Mouse (Mus musculus): Measurements from ENCODE around the gene Slc38a8. TPM values are rescaled to one million over a fixed set of nuclear protein-coding genes. Genes with fewer than 3 reads are reported as not detected.

Gene Slc38a8
- polyA plus RNA-seq, 1 experiment = not detected

GRCm38 (mm10) chr8:119437506-119437905 is 64.0 kb downstream of the Slc38a8 start:
- no peaks in the 10 kb centered on the region for H3K27me3 ChIP-seq (ENCODE audit: control insufficient read depth)
- peaks cover 9% of the 10 kb centered on the region for H3K4me1 ChIP-seq (ENCODE audit: control insufficient read depth)
- peaks cover 9% of the 10 kb centered on the region; the same call in 1 of the 2 replicates for H3K36me3 ChIP-seq (ENCODE audit: control insufficient read depth)
- H3K9me3 ChIP-seq (ENCODE audit: control insufficient read depth, low read length) = no peaks in the 10 kb centered on the region
- no peak for TF ChIP-seq TAL1 (IDR thresholded peaks at IDR 0.05; ENCODE audit: low read length)
- H3K4me3 ChIP-seq (replicated peaks) = peak overlapping the region; percentile 57

DNA sequence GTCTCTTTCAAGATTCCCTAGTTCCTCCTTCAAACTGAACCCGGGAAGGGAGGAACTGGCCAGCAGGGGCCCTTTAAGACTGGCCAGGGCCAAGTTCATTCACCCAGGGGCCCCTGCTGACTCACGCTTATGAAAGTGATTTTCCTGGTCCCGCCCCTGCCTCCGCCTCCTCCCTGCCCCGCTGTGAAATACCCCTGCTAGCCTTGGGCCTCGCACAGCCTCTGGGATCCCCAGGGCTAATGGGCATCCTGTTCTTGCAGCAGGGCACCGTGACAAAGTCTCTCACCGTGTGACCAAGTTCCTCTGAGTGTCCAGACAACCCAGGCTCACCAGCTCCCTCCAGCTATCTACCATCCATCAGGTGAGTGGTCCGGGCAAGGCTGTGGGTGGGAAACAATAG is 64.6 kb downstream of the Slc38a8 start:
- Histone ChIP-seq H3K9me3 (ENCODE audit: control insufficient read depth, low read length) (no peaks in the 10 kb centered on the region), H3K4me1 (ENCODE audit: control insufficient read depth) (peaks cover 9% of the 10 kb centered on the region), H3K4me3 (replicated peaks) (peak overlapping the region; percentile 57), H3K27me3 (ENCODE audit: control insufficient read depth) (no peaks in the 10 kb centered on the region), H3K36me3 (ENCODE audit: control insufficient read depth) (peaks cover 3% of the 10 kb centered on the region; the same call in 1 of the 2 replicates)
- TF ChIP-seq TAL1 (IDR thresholded peaks at IDR 0.05; ENCODE audit: low read length) (no peak), GATA1 (IDR thresholded peaks at IDR 0.05; ENCODE audit: low read length) (no peak)

GRCm38 (mm10) chr8:119436331-119436730 is 65.2 kb downstream of the Slc38a8 start:
- H3K27me3 ChIP-seq (ENCODE audit: control insufficient read depth) = no peaks in the 10 kb centered on the region
- H3K36me3 ChIP-seq (ENCODE audit: control insufficient read depth) = no peaks in the 10 kb centered on the region; the same call in 1 of the 2 replicates
- H3K9me3 ChIP-seq (ENCODE audit: control insufficient read depth, low read length) = no peaks in the 10 kb centered on the region
- TF ChIP-seq TAL1 (IDR thresholded peaks at IDR 0.05; ENCODE audit: low read length) (no peak), GATA1 (IDR thresholded peaks at IDR 0.05; ENCODE audit: low read length) (no peak)
- peaks cover 9% of the 10 kb centered on the region for H3K4me1 ChIP-seq (ENCODE audit: control insufficient read depth)
- no peak overlapping the region for H3K4me3 ChIP-seq (replicated peaks)

DNA sequence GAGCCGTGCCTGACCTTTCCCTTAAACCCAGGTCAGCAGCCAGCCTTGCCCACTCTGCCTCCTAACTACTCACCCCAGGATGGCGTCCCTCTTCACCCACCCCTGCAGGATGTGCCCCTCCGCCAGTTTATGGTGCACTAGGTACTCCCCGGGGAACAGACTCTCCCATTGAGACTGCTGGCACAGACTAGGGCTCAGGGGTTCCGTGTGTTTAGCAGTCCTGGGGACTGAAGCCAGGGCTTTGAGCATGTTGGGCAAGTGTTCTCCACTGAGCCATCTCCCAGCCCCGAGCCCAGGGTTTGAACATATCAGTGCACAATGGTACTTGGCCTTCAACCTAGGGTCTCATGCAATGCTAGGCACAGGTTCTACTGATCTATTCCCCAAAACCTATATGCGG is 66.0 kb downstream of the Slc38a8 start:
- no peaks in the 10 kb centered on the region for H3K36me3 ChIP-seq (ENCODE audit: control insufficient read depth)
- no peak for TF ChIP-seq TAL1 (IDR thresholded peaks at IDR 0.05; ENCODE audit: low read length)
- H3K4me3 ChIP-seq (replicated peaks) = no peak overlapping the region
- no peaks in the 10 kb centered on the region for H3K27me3 ChIP-seq (ENCODE audit: control insufficient read depth)
- no peaks in the 10 kb centered on the region for H3K9me3 ChIP-seq (ENCODE audit: control insufficient read depth, low read length)
- H3K4me1 ChIP-seq (ENCODE audit: control insufficient read depth) = peaks cover 9% of the 10 kb centered on the region

- Histone ChIP-seq H3K4me3 (replicated peaks) (no peak overlapping the region), H3K36me3 (ENCODE audit: control insufficient read depth) (no peaks in the 10 kb centered on the region), H3K27me3 (ENCODE audit: control insufficient read depth) (no peaks in the 10 kb centered on the region), H3K4me1 (ENCODE audit: control insufficient read depth) (peaks cover 9% of the 10 kb centered on the region), H3K9me3 (ENCODE audit: control insufficient read depth, low read length) (no peaks in the 10 kb centered on the region)
- TF ChIP-seq TAL1 (IDR thresholded peaks at IDR 0.05; ENCODE audit: low read length) = no peak
- TF ChIP-seq GATA1 (IDR thresholded peaks at IDR 0.05; ENCODE audit: low read length) = no peak
Measured at GRCm38 (mm10) chr8:119434569-119434968, 66.9 kb downstream of the Slc38a8 start.

GRCm38 (mm10) chr8:119433582-119434174 is 67.8 kb downstream of the Slc38a8 start, which contains the start of gene Osgin1:
Gene Osgin1 (plus strand): TSS chr8:119434124.
- no peaks in the 10 kb centered on the region for H3K27me3 ChIP-seq (ENCODE audit: control insufficient read depth)
- no peaks in the 10 kb centered on the region for H3K36me3 ChIP-seq (ENCODE audit: control insufficient read depth)
- TF ChIP-seq GATA1 (IDR thresholded peaks at IDR 0.05; ENCODE audit: low read length) (no peak), TAL1 (IDR thresholded peaks at IDR 0.05; ENCODE audit: low read length) (no peak)
- no peak within 1 kb of the TSS for H3K4me3 ChIP-seq (replicated peaks)
- H3K9me3 ChIP-seq (ENCODE audit: control insufficient read depth, low read length) = no peaks in the 10 kb centered on the region
- peaks cover 9% of the 10 kb centered on the region for H3K4me1 ChIP-seq (ENCODE audit: control insufficient read depth)

GRCm38 (mm10) chr8:119432372-119432771 is 69.1 kb downstream of the Slc38a8 start:
- no peak for TF ChIP-seq GATA1 (IDR thresholded peaks at IDR 0.05; ENCODE audit: low read length)
- no peak for TF ChIP-seq TAL1 (IDR thresholded peaks at IDR 0.05; ENCODE audit: low read length)
- no peak overlapping the region for H3K4me3 ChIP-seq (replicated peaks)
- peaks cover 9% of the 10 kb centered on the region for H3K4me1 ChIP-seq (ENCODE audit: control insufficient read depth)
- H3K9me3 ChIP-seq (ENCODE audit: control insufficient read depth, low read length) = no peaks in the 10 kb centered on the region
- no peaks in the 10 kb centered on the region for H3K36me3 ChIP-seq (ENCODE audit: control insufficient read depth)
- no peaks in the 10 kb centered on the region for H3K27me3 ChIP-seq (ENCODE audit: control insufficient read depth)

GRCm38 (mm10) chr8:119430690-119431089 is 70.8 kb downstream of the Slc38a8 start:
- no peaks in the 10 kb centered on the region for H3K27me3 ChIP-seq (ENCODE audit: control insufficient read depth)

DNA sequence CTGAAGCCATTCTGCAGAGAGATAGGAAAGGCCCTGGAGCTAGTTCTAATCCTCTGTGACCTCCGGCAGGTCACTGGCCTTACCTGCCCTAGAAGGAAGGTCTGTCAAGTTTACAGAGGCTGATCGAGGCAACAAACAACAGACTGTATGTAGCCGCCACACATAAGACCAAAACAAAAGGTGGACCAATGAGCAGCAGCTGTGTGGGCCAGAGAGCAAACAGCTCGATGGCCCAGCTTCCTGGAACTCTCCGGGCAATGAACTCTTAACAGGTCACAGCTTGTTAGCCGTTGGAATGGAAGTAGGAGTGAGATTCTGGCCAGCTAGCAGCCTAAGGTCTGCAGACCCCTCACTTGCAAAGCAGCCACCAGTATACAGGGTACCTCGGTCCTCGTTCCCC is 71.2 kb downstream of the Slc38a8 start:
- H3K9me3 ChIP-seq (ENCODE audit: control insufficient read depth, low read length) = no peaks in the 10 kb centered on the region
- TF ChIP-seq TAL1 (IDR thresholded peaks at IDR 0.05; ENCODE audit: low read length) (no peak), GATA1 (IDR thresholded peaks at IDR 0.05; ENCODE audit: low read length) (no peak)
- H3K36me3 ChIP-seq (ENCODE audit: control insufficient read depth) = no peaks in the 10 kb centered on the region
- H3K4me1 ChIP-seq (ENCODE audit: control insufficient read depth) = no peaks in the 10 kb centered on the region; the same call in 1 of the 2 replicates
- H3K27me3 ChIP-seq (ENCODE audit: control insufficient read depth) = no peaks in the 10 kb centered on the region
- H3K4me3 ChIP-seq (replicated peaks) = no peak overlapping the region

More at GRCm38 (mm10) chr8:119430690-119431089, 70.8 kb downstream of the Slc38a8 start:
- H3K4me3 ChIP-seq (replicated peaks) = no peak overlapping the region
- H3K36me3 ChIP-seq (ENCODE audit: control insufficient read depth) = no peaks in the 10 kb centered on the region
- H3K4me1 ChIP-seq (ENCODE audit: control insufficient read depth) = no peaks in the 10 kb centered on the region; the same call in 1 of the 2 replicates
- no peak for TF ChIP-seq GATA1 (IDR thresholded peaks at IDR 0.05; ENCODE audit: low read length)
- TF ChIP-seq TAL1 (IDR thresholded peaks at IDR 0.05; ENCODE audit: low read length) = no peak
- no peaks in the 10 kb centered on the region for H3K9me3 ChIP-seq (ENCODE audit: control insufficient read depth, low read length)

Other genes starting within 250 kb of the Slc38a8 start
- 1.7 and 1.9 TPM in 2 replicates for gene Hsbp1, start 157.2 kb downstream of the Slc38a8 start, polyA plus RNA-seq (2012)
- 0.28 and 0.34 TPM in 2 replicates for gene Mlycd, start 106.8 kb downstream of the Slc38a8 start, polyA plus RNA-seq (2012)
- gene Osgin1, start 67.6 kb downstream of the Slc38a8 start, polyA plus RNA-seq (2012) = 0.17 and 0.30 TPM in 2 replicates
- not detected in 2 replicates for gene Necab2, start 55.0 kb downstream of the Slc38a8 start, polyA plus RNA-seq (2012)
- 9.2 and 13.4 TPM in 2 replicates for gene Mbtps1, start 57.0 kb upstream of the Slc38a8 start, polyA plus RNA-seq (2012)
- gene Hsdl1, start 73.5 kb upstream of the Slc38a8 start, polyA plus RNA-seq (2012) = 0.80 and 1.4 TPM in 2 replicates
- not detected in 2 replicates for gene Dnaaf1, start 73.5 kb upstream of the Slc38a8 start, polyA plus RNA-seq (2012)
- gene Taf1c, start 103.5 kb upstream of the Slc38a8 start, polyA plus RNA-seq (2012) = 1.8 and 2.2 TPM in 2 replicates
- not detected in 2 replicates for gene Adad2, start 111.0 kb upstream of the Slc38a8 start, polyA plus RNA-seq (2012)
- gene Kcng4, start 134.0 kb upstream of the Slc38a8 start, polyA plus RNA-seq (2012) = not detected in 2 replicates
- gene Wfdc1, start 164.7 kb upstream of the Slc38a8 start, polyA plus RNA-seq (2012) = not detected in 2 replicates
- gene Atp2c2, start 198.3 kb upstream of the Slc38a8 start, polyA plus RNA-seq (2012) = not detected in 2 replicates